Mouse (Mus musculus): ENCODE measurements at regions not wholly inside any gene's neighbourhood (a gene's known extent, or its start where the extent isn't known, plus 50 kb on each side); places are given as distances from the start of the nearest gene placed in this dataset.

- H3K9me3 ChIP-seq (ENCODE audit: control insufficient read depth, low read length) = no peaks in the 10 kb centered on the region
- H3K36me3 ChIP-seq (ENCODE audit: control insufficient read depth, insufficient read depth, low read length) = no peaks in the 10 kb centered on the region
- no peak overlapping the region for H3K27ac ChIP-seq (ENCODE audit: low read depth, low read length)
- no peak overlapping the region for H3K4me3 ChIP-seq (ENCODE audit: low read depth, low read length)
- no peak overlapping the region for H3K4me2 ChIP-seq (ENCODE audit: low read depth)
- 88% methylated on average over 2 of the region's 2 CpGs for WGBS
- no peak for DNase-seq (ENCODE audit: low spot score)
- H3K4me1 ChIP-seq (ENCODE audit: control insufficient read depth, insufficient read depth, low read length) = no peaks in the 10 kb centered on the region
- no peak overlapping the region for H3K9ac ChIP-seq (ENCODE audit: low read length)
- ATAC-seq (ENCODE audit: insufficient read depth, low FRiP score, low TSS enrichment) = no peak
- no peaks in the 10 kb centered on the region for H3K27me3 ChIP-seq (ENCODE audit: control insufficient read depth, insufficient read depth, low read length)
These were observed 405.6 kb downstream of the AI429214 start for GRCm38 (mm10) chr8:37398957-37399356.

GRCm38 (mm10) chr8:37422595-37422994, 429.2 kb downstream of the AI429214 start:
- no peak overlapping the region for H3K27ac ChIP-seq (ENCODE audit: low read depth, low read length)
- no peak overlapping the region for H3K4me3 ChIP-seq (ENCODE audit: low read depth, low read length)
- no peak for ATAC-seq (ENCODE audit: insufficient read depth, low FRiP score, low TSS enrichment)
- 79% methylated on average over 2 of the region's 2 CpGs for WGBS
- no peak overlapping the region for H3K9ac ChIP-seq (ENCODE audit: low read length)
- H3K36me3 ChIP-seq (ENCODE audit: control insufficient read depth, insufficient read depth, low read length) = no peaks in the 10 kb centered on the region
- no peaks in the 10 kb centered on the region for H3K27me3 ChIP-seq (ENCODE audit: control insufficient read depth, insufficient read depth, low read length)
- no peaks in the 10 kb centered on the region for H3K9me3 ChIP-seq (ENCODE audit: control insufficient read depth, low read length)
- no peak for DNase-seq (ENCODE audit: low spot score)
- H3K4me2 ChIP-seq (ENCODE audit: low read depth) = no peak overlapping the region
- no peaks in the 10 kb centered on the region for H3K4me1 ChIP-seq (ENCODE audit: control insufficient read depth, insufficient read depth, low read length)

- no peak overlapping the region for H3K4me3 ChIP-seq (ENCODE audit: low read depth, low read length)
- no peaks in the 10 kb centered on the region for H3K9me3 ChIP-seq (ENCODE audit: control insufficient read depth, low read length)
- no peaks in the 10 kb centered on the region for H3K4me1 ChIP-seq (ENCODE audit: control insufficient read depth, insufficient read depth, low read length)
- H3K9ac ChIP-seq (ENCODE audit: low read length) = no peak overlapping the region
- no peak overlapping the region for H3K27ac ChIP-seq (ENCODE audit: low read depth, low read length)
- DNase-seq (ENCODE audit: low spot score) (no peak), ATAC-seq (ENCODE audit: insufficient read depth, low FRiP score, low TSS enrichment) (no peak)
- no peak overlapping the region for H3K4me2 ChIP-seq (ENCODE audit: low read depth)
- no peaks in the 10 kb centered on the region for H3K36me3 ChIP-seq (ENCODE audit: control insufficient read depth, insufficient read depth, low read length)
- H3K27me3 ChIP-seq (ENCODE audit: control insufficient read depth, insufficient read depth, low read length) = no peaks in the 10 kb centered on the region
These were observed 431.2 kb downstream of the AI429214 start for GRCm38 (mm10) chr8:37424588-37424987.

GRCm38 (mm10) chr8:37428845-37429244, 435.4 kb downstream of the AI429214 start:
- Histone ChIP-seq H3K36me3 (ENCODE audit: control insufficient read depth, insufficient read depth, low read length) (no peaks in the 10 kb centered on the region), H3K27ac (ENCODE audit: low read depth, low read length) (no peak overlapping the region), H3K27me3 (ENCODE audit: control insufficient read depth, insufficient read depth, low read length) (no peaks in the 10 kb centered on the region), H3K9ac (ENCODE audit: low read length) (no peak overlapping the region), H3K4me1 (ENCODE audit: control insufficient read depth, insufficient read depth, low read length) (no peaks in the 10 kb centered on the region), H3K4me3 (ENCODE audit: low read depth, low read length) (no peak overlapping the region), H3K4me2 (ENCODE audit: low read depth) (no peak overlapping the region), H3K9me3 (ENCODE audit: control insufficient read depth, low read length) (no peaks in the 10 kb centered on the region)
- DNase-seq (ENCODE audit: low spot score) (no peak), ATAC-seq (ENCODE audit: insufficient read depth, low FRiP score, low TSS enrichment) (no peak)
- 58% methylated on average over 4 of the region's 4 CpGs for WGBS

- 70% methylated on average over 4 of the region's 4 CpGs for WGBS
- no peak for DNase-seq (ENCODE audit: low spot score)
- Histone ChIP-seq H3K27ac (ENCODE audit: low read depth, low read length) (no peak overlapping the region), H3K27me3 (ENCODE audit: control insufficient read depth, insufficient read depth, low read length) (no peaks in the 10 kb centered on the region), H3K4me2 (ENCODE audit: low read depth) (no peak overlapping the region), H3K9ac (ENCODE audit: low read length) (no peak overlapping the region), H3K4me3 (ENCODE audit: low read depth, low read length) (no peak overlapping the region), H3K9me3 (ENCODE audit: control insufficient read depth, low read length) (no peaks in the 10 kb centered on the region), H3K36me3 (ENCODE audit: control insufficient read depth, insufficient read depth, low read length) (no peaks in the 10 kb centered on the region), H3K4me1 (ENCODE audit: control insufficient read depth, insufficient read depth, low read length) (no peaks in the 10 kb centered on the region)
- peak; percentile 50; the same call in 1 of the 2 replicates for ATAC-seq (ENCODE audit: insufficient read depth, low FRiP score, low TSS enrichment)
These were observed 467.2 kb downstream of the AI429214 start for GRCm38 (mm10) chr8:37460551-37461154.

- H3K9ac ChIP-seq (ENCODE audit: low read length) = no peak overlapping the region
- DNase-seq (ENCODE audit: low spot score) = no peak
- no peak overlapping the region for H3K4me3 ChIP-seq (ENCODE audit: low read depth, low read length)
- no peaks in the 10 kb centered on the region for H3K9me3 ChIP-seq (ENCODE audit: control insufficient read depth, low read length)
- no peaks in the 10 kb centered on the region for H3K4me1 ChIP-seq (ENCODE audit: control insufficient read depth, insufficient read depth, low read length)
- no peak overlapping the region for H3K4me2 ChIP-seq (ENCODE audit: low read depth)
- ATAC-seq (ENCODE audit: insufficient read depth, low FRiP score, low TSS enrichment) = no peak
- no peaks in the 10 kb centered on the region for H3K36me3 ChIP-seq (ENCODE audit: control insufficient read depth, insufficient read depth, low read length)
- no peak overlapping the region for H3K27ac ChIP-seq (ENCODE audit: low read depth, low read length)
- no peaks in the 10 kb centered on the region for H3K27me3 ChIP-seq (ENCODE audit: control insufficient read depth, insufficient read depth, low read length)
These were observed 472.2 kb downstream of the AI429214 start for GRCm38 (mm10) chr8:37465651-37466050.

GRCm38 (mm10) chr8:37467656-37468055, 474.3 kb downstream of the AI429214 start:
- no peaks in the 10 kb centered on the region for H3K36me3 ChIP-seq (ENCODE audit: control insufficient read depth, insufficient read depth, low read length)
- H3K9me3 ChIP-seq (ENCODE audit: control insufficient read depth, low read length) = no peaks in the 10 kb centered on the region
- no peak overlapping the region for H3K27ac ChIP-seq (ENCODE audit: low read depth, low read length)
- no peak overlapping the region for H3K9ac ChIP-seq (ENCODE audit: low read length)
- DNase-seq (ENCODE audit: low spot score) = no peak
- H3K4me1 ChIP-seq (ENCODE audit: control insufficient read depth, insufficient read depth, low read length) = no peaks in the 10 kb centered on the region
- no peak overlapping the region for H3K4me2 ChIP-seq (ENCODE audit: low read depth)
- no peak overlapping the region for H3K4me3 ChIP-seq (ENCODE audit: low read depth, low read length)
- no peaks in the 10 kb centered on the region for H3K27me3 ChIP-seq (ENCODE audit: control insufficient read depth, insufficient read depth, low read length)
- no peak for ATAC-seq (ENCODE audit: insufficient read depth, low FRiP score, low TSS enrichment)
- WGBS = 86% methylated on average over 1 of the region's 1 CpGs

Data from neural tube, embryonic 11.5 days (tissue).